Mouse (Mus musculus) MEL-GATA-1-ER (cell line): ENCODE results near the gene Crisp2.
"Not testable (repeated sequence)": the region's sequence is repeated elsewhere in the genome, so short reads cannot be mapped to it uniquely, and the experiment has no call there.

ENCODE experiments used
- DNase-seq: peaks from one replicate; pipeline ENCODE4 v3.0.0-alpha.2; 2012; ENCODE audit warnings: low read depth; ENCODE audit errors: extremely low read depth

Gene Crisp2

DNA sequence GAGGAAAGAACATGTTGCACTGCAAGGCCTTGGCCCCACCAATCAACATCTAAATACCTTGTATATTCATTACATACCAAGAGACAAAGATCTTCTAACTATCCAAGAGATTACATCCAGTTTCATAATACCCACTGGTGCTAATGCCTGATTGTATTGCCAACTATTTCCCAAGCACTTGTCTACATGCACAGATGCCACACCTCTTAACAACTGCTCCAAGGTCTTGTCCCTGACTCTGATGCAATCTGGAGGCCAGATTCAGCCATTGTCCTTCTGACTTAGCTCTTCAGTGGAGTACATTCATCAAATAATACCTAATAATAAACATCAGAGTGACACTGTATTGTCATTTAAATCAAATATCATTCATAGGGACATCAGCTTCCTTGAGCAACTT, 89.7 kb downstream of the Crisp2 start:
- not testable (repeated sequence) for DNase-seq

DNA sequence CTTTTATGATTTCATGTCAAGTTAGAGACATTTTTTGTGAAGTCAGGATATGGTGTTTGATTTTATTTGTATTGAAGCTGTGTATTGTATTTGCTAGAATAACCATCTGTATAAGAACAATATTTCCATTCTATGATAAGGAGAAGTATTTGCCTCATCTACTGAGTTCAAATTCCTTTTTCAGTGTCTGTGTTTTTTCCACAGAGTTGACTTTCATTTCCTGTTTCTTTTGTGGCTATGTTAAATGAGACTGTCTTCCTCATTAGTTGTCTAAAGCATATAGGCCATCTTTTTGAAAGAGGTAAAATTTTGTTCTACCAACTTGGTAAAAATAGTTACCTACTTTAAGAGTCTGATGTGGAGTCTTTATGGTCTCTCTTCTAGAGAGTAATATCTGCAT, 90.5 kb downstream of the Crisp2 start:
- no peak for DNase-seq
